Mouse (Mus musculus): ENCODE data around the gene 1700020L24Rik.

The 1700020L24Rik gene

DNA sequence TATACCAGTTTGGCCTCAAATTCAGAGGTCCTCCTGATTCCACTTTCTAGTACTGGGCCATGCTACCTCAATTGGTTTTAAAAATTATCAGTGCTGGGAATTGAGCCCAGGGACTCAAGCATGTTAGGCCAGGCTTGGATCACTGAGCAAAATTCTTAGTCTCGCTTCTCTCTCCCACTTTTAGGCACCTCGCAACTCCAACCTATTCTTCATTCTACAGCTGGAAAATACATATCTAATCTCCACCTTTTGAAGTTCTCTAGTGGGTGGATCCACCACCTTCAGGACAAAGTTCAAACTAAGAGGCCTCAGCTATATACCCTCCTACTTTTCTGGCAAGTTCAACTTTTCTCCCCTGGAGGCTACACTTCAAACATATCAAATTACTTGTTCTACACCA, 34.3 kb downstream of the 1700020L24Rik start:
- in situ Hi-C loops (cut with MboI, MseI), result no loop called here

DNA sequence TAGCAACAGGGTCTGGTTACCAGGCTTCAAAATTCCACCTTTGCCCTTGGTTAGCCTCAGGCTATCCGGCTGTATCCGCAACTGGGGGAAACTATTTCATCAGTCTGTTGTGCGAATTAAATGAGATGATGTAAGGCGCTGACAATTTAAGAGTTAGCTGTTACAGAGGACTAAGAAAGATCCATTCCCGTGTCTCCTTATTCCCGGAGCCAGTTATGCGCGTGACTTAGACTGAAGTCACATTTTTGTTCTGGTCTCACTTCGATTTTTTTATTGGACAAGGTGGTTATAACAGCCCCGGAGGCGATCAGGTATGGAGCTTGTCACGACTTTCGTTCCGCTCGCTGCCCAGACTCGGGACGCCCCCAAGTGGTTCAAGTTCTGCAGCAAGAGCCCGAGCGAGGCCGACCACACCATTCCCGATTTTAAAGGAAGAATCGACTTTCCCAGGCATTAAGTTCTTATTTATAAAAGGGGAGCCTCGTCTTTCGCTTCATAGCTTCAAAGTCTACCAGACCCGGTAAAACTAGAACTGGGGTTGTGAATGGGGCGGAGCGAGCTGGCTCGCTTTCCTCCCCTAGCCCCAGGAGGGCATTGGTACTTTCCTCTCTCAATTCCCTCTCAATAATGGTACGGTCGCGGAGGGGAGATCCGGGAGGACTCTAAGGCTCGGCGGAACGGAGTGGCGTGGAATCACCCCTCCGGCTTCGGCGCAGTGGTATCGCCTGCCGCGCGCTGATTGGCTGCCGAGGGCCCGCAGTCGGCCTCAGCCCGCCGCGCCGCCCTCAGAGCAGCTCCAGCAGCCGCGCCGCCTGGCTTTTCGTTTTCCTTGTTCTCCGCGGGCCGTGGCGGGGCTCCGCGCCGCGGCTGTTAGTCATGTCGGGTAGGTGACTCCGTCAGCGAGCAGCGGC, 35.1 kb downstream of the 1700020L24Rik start, which contains the start of gene Taf15:
TSS of gene Taf15 (plus strand) at position 763 of the 911 bp plus-strand sequence.
- in situ Hi-C loops (cut with MboI, MseI), result no loop called here

DNA sequence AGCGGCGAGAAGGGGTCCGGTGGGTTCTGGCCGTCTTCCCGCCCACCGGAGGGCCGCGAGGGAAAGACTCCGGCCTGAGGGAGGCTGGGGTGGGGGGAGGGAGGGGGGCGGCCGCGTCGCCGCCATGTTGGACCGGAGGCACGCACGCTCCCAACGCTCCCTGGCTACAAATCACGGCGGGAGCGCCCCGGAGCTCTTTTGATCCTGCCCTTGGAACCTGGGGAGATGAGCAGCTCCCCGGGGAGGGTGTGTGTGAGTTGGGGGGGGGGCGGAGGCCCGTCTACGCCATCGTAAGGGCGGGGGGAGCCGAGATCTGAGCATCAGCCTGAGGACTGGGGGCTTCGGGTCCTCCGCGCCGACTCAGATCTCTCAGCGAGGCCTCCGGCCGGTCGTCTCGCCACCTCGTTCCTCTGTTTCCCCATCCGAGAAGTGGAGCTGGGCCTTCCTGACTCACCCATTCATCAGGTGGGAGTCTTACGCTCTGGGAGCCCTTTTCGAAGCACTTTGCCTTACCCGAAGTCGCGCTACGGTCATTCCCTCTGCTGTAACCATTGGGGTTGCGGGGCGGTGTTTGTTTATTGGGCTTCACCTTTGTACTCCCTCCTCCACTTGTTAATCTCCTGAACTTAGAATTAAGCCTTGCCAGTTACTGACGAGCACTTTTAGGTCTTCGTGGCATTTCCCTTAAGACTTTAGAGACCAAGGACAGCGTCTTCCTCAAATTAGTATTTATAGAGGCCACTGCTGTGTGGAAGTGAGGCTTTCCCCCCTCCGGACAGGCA, 35.9 kb downstream of the 1700020L24Rik start:
- in situ Hi-C loops (cut with MboI, MseI), result no loop called here

Measured in regulatory T cell (primary cell).